Comparison of ENCODE assay signal across 8 mouse cellular contexts in genomic region chrX:103484050-103484449, GRCm38 (mm10).
DNase-seq lines count a peak whose midpoint lies in the region; ATAC-seq and TF ChIP-seq lines count a peak whose summit lies in the region.

No protein-coding gene starts in this region.

- no peak overlapping the region for H3K4me3 ChIP-seq in forebrain, embryonic 12.5 days (replicated peaks)
- H3K4me3 ChIP-seq in liver, adult 2 months (ENCODE audit: insufficient read depth, low read depth, low read length) = no peak overlapping the region
- peak overlapping the region; percentile 52 for H3K4me3 ChIP-seq in myocyte

- no peak for TF ChIP-seq POLR2A in liver, adult 2 months (IDR thresholded peaks at IDR 0.05; ENCODE audit: extremely low read depth, insufficient read depth, low read length)
- no peak for TF ChIP-seq POLR2A in myocyte (IDR thresholded peaks at IDR 0.05; ENCODE audit: insufficient read length, low read depth)

- whole genome bisulfite sequencing in forebrain, embryonic 12.5 days = 29% methylated on average over 2 of the region's 2 CpGs
- 20% methylated on average over 2 of the region's 2 CpGs for WGBS in liver, adult 2 months

- no peak for TF ChIP-seq CTCF in liver, adult 2 months (IDR thresholded peaks at IDR 0.05; ENCODE audit: low read depth, low read length)

- H3K9me3 ChIP-seq in forebrain, embryonic 12.5 days = no peaks in the 10 kb centered on the region

- H3K4me1 ChIP-seq in forebrain, embryonic 12.5 days = no peaks in the 10 kb centered on the region
- H3K4me1 ChIP-seq in liver, adult 2 months (ENCODE audit: control insufficient read depth, insufficient read depth, low read length) = no peaks in the 10 kb centered on the region

- H3K79me2 ChIP-seq in liver, adult 2 months (ENCODE audit: control insufficient read depth, insufficient read depth, low read length) = no peaks in the 10 kb centered on the region
- H3K79me2 ChIP-seq in myocyte (ENCODE audit: control insufficient read depth, insufficient read depth) = peaks cover 12% of the 10 kb centered on the region

- H3K27me3 ChIP-seq in forebrain, embryonic 12.5 days = no peaks in the 10 kb centered on the region
- H3K27me3 ChIP-seq in liver, adult 2 months (ENCODE audit: control insufficient read depth, insufficient read depth, low read length) = no peaks in the 10 kb centered on the region
- H3K27me3 ChIP-seq in myocyte (ENCODE audit: control insufficient read depth, insufficient read depth, insufficient read length) = no peaks in the 10 kb centered on the region

- no peak for ATAC-seq in forebrain, embryonic 12.5 days (ENCODE audit: low FRiP score)
- peak; percentile 52 for ATAC-seq in inflammation-experienced regulatory T-cells, adult 6 months

- no peak overlapping the region for H3ac ChIP-seq in myocyte (ENCODE audit: control insufficient read depth, insufficient read length)

- no peak overlapping the region for H3K9ac ChIP-seq in forebrain, embryonic 12.5 days
- no peak overlapping the region for H3K9ac ChIP-seq in liver, adult 2 months (ENCODE audit: low read depth, low read length)

- no peak overlapping the region for H3K27ac ChIP-seq in forebrain, embryonic 12.5 days
- no peak overlapping the region for H3K27ac ChIP-seq in liver, adult 2 months (replicated peaks; ENCODE audit: insufficient read depth, low read depth, low read length)

- peak; percentile 47 to 57 for DNase-seq in left cerebral cortex, adult 18-20 months (ENCODE audit: low spot score in 2 of 2)
- DNase-seq in left cerebral cortex, adult 8-10 months (ENCODE audit: low spot score in 2 of 2) = no peak
- peak; percentile 30 to 58 for DNase-seq in adrenal gland, adult 18-20 months (ENCODE audit: low spot score in 2 of 2)
- DNase-seq in liver, adult 2 months (ENCODE audit: extremely low read depth, low read depth, low spot score) = peak; percentile 56
- peak; percentile 53 for DNase-seq in thymus, postnatal 4 days

- no peaks in the 10 kb centered on the region for H3K36me3 ChIP-seq in forebrain, embryonic 12.5 days (replicated peaks)
- no peaks in the 10 kb centered on the region for H3K36me3 ChIP-seq in liver, adult 2 months (ENCODE audit: control insufficient read depth, insufficient read depth, low read length)
- H3K36me3 ChIP-seq in myocyte (ENCODE audit: control insufficient read depth, insufficient read depth) = no peaks in the 10 kb centered on the region

- H3K4me2 ChIP-seq in forebrain, embryonic 12.5 days = peak overlapping the region; percentile 36; the same call in 1 of the 2 replicates
- H3K4me2 ChIP-seq in myocyte (ENCODE audit: low read depth) = peak overlapping the region; percentile 45

TF ChIP-seq in myocyte, 11 proteins besides CTCF, POLR2A, EP300 and RAD21:
- TF ChIP-seq E2F4 (IDR thresholded peaks at IDR 0.05; ENCODE audit: insufficient read depth) (no peak), TCF3 (IDR thresholded peaks at IDR 0.05; ENCODE audit: insufficient read length, low read depth) (no peak), TCF12 (IDR thresholded peaks at IDR 0.05; ENCODE audit: insufficient read depth, poor library complexity, severe bottlenecking) (no peak), USF1 (IDR thresholded peaks at IDR 0.05; ENCODE audit: low read depth) (no peak), SRF (IDR thresholded peaks at IDR 0.05; ENCODE audit: control insufficient read depth, insufficient read length, low read depth) (no peak), CEBPB (IDR thresholded peaks at IDR 0.05; ENCODE audit: insufficient read depth, poor library complexity, severe bottlenecking) (no peak), MYOD1 (IDR thresholded peaks at IDR 0.05; ENCODE audit: control insufficient read depth in 1 of 3, insufficient read length in 2 of 3, low read depth in 2 of 3) (no peak), MAX (IDR thresholded peaks at IDR 0.05; ENCODE audit: low read depth) (no peak), POLR2AphosphoS2 (IDR thresholded peaks at IDR 0.05; ENCODE audit: insufficient read length, low read depth) (no peak), REST (IDR thresholded peaks at IDR 0.05; ENCODE audit: insufficient read depth, insufficient read length) (no peak)

Comparison
In these comparisons a context has a peak if more than half of its experiments do, and no peak if none do; other contexts are left out.
1. DNase-seq: peak in left cerebral cortex, adult 18-20 months (2 of 2), adrenal gland, adult 18-20 months (2 of 2), liver, adult 2 months (single experiment) and thymus, postnatal 4 days (single experiment); none in left cerebral cortex, adult 8-10 months (0 of 2).